Comparison of ENCODE assay signal across 8 mouse cellular contexts in the genomic region with DNA sequence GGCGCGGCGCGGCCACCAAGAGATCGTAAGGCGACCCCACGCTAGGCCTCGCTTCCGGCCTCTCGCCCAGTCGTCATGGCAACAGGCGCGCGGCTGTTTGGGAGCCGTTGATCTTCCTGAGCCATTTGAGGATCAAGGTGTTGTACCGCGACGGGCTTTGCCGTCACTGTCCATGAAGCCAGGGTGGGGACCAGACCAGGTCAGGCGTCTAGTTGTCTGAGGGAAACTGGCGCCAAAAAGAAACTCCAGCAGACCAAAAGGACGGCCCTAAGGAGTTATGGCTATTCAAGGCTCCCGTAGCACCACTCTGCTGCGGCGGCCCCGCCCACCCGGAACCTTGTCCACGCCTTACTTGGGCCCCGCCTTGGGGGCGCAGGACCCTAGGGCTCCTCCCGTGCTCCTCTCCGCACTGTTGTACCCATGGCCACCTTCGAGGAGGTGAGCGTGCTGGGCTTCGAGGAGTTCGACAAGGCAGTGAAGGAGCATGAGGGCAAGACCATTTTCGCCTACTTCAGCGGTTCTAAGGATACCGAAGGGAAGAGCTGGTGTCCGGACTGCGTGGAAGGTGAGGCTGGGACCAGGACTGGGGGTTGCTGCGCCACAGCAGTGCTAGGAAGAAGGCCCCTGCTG. TPM values are rescaled to one million over a fixed set of nuclear protein-coding genes. Genes with fewer than 3 reads are reported as not detected.
A peak's percentile ranks its signal among the peaks of the same experiment; 100 is the strongest.
DNase-seq lines count a peak whose midpoint lies in the region; ATAC-seq and TF ChIP-seq lines count a peak whose summit lies in the region.

A gene (minus strand): TSS at position 256 of the 630 bp plus-strand sequence.
A gene (plus strand): TSS at position 344 of the 630 bp plus-strand sequence.

- no peaks in the 10 kb centered on the region for H3K27me3 ChIP-seq in ES-Bruce4 (ENCODE audit: control insufficient read depth, insufficient read depth, low read length, poor library complexity, severe bottlenecking)
- H3K27me3 ChIP-seq in forebrain, embryonic 12.5 days: no peaks in the 10 kb centered on the region
- no peaks in the 10 kb centered on the region for H3K27me3 ChIP-seq in heart, postnatal 0 days (ENCODE audit: control insufficient read depth, insufficient read depth, low read length)
- no peaks in the 10 kb centered on the region for H3K27me3 ChIP-seq in liver, embryonic 15.5 days
- no peaks in the 10 kb centered on the region for H3K27me3 ChIP-seq in neural tube, embryonic 11.5 days (ENCODE audit: control insufficient read depth, insufficient read depth, low read length)
- H3K27me3 ChIP-seq in stomach, embryonic 16.5 days (ENCODE audit: control insufficient read depth, insufficient read depth, low read length): no peaks in the 10 kb centered on the region

- ATAC-seq in forebrain, embryonic 12.5 days (ENCODE audit: low FRiP score): peak; percentile 92
- ATAC-seq in heart, postnatal 0 days (ENCODE audit: insufficient read depth, low read depth): peak; percentile 90
- peak; percentile 91 for ATAC-seq in liver, embryonic 15.5 days (ENCODE audit: insufficient read depth)
- ATAC-seq in neural tube, embryonic 11.5 days (ENCODE audit: insufficient read depth, low FRiP score, low TSS enrichment): peak; percentile 92
- ATAC-seq in stomach, embryonic 16.5 days (ENCODE audit: insufficient read depth, low FRiP score): peak; percentile 94

- no peaks in the 10 kb centered on the region for H3K4me1 ChIP-seq in ES-Bruce4 (ENCODE audit: control insufficient read depth, insufficient read depth, low read length)
- H3K4me1 ChIP-seq in forebrain, embryonic 12.5 days: peaks cover 42% of the 10 kb centered on the region
- peaks cover 13% of the 10 kb centered on the region for H3K4me1 ChIP-seq in heart, postnatal 0 days (ENCODE audit: control insufficient read depth, insufficient read depth)
- H3K4me1 ChIP-seq in liver, embryonic 15.5 days (replicated peaks): peaks cover 27% of the 10 kb centered on the region
- H3K4me1 ChIP-seq in neural tube, embryonic 11.5 days (ENCODE audit: control insufficient read depth, insufficient read depth, low read length): peaks cover 13% of the 10 kb centered on the region
- H3K4me1 ChIP-seq in stomach, embryonic 16.5 days (ENCODE audit: control insufficient read depth, insufficient read depth, low read length): peaks cover 8% of the 10 kb centered on the region

- H3K9ac ChIP-seq in ES-Bruce4 (ENCODE audit: low read depth, poor library complexity, severe bottlenecking): peak within 1 kb of the TSS; percentile 76
- peak within 1 kb of the TSS; percentile 88 for H3K9ac ChIP-seq in forebrain, embryonic 12.5 days
- peak within 1 kb of the TSS; percentile 76 for H3K9ac ChIP-seq in heart, postnatal 0 days (replicated peaks; ENCODE audit: low read depth, low read length)
- peak within 1 kb of the TSS; percentile 78 for H3K9ac ChIP-seq in liver, embryonic 15.5 days
- H3K9ac ChIP-seq in neural tube, embryonic 11.5 days (ENCODE audit: low read length): peak within 1 kb of the TSS; percentile 78
- H3K9ac ChIP-seq in stomach, embryonic 16.5 days (ENCODE audit: low read length): peak within 1 kb of the TSS; percentile 83

- peak; percentile 76 for DNase-seq in c-Kit-positive CD71-positive TER-119-positive erythroid progenitor cells, embryonic 14.5 days (ENCODE audit: low spot score)
- DNase-seq in heart, postnatal 0 days (ENCODE audit: low spot score): peak; percentile 84
- DNase-seq in kidney, postnatal 36 days: peak; percentile 92 to 96
- DNase-seq in neural tube, embryonic 11.5 days (ENCODE audit: low spot score): peak; percentile 89

- H3K4me2 ChIP-seq in forebrain, embryonic 12.5 days: peak within 1 kb of the TSS; percentile 94
- peak within 1 kb of the TSS; percentile 91 for H3K4me2 ChIP-seq in heart, postnatal 0 days (ENCODE audit: low read depth, low read length)
- peak within 1 kb of the TSS; percentile 94 for H3K4me2 ChIP-seq in liver, embryonic 15.5 days
- H3K4me2 ChIP-seq in neural tube, embryonic 11.5 days (ENCODE audit: low read depth): peak within 1 kb of the TSS; percentile 51
- H3K4me2 ChIP-seq in stomach, embryonic 16.5 days (ENCODE audit: low read depth, low read length): peak within 1 kb of the TSS; percentile 89

- H3K4me3 ChIP-seq in ES-Bruce4 (ENCODE audit: low read depth, low read length): peak within 1 kb of the TSS; percentile 90
- peak within 1 kb of the TSS; percentile 87 for H3K4me3 ChIP-seq in forebrain, embryonic 12.5 days (replicated peaks)
- H3K4me3 ChIP-seq in heart, postnatal 0 days (ENCODE audit: low read depth, low read length): peak within 1 kb of the TSS; percentile 81
- H3K4me3 ChIP-seq in liver, embryonic 15.5 days (replicated peaks): peak within 1 kb of the TSS; percentile 80
- H3K4me3 ChIP-seq in neural tube, embryonic 11.5 days (ENCODE audit: low read depth, low read length): peak within 1 kb of the TSS; percentile 87
- peak within 1 kb of the TSS; percentile 89 for H3K4me3 ChIP-seq in stomach, embryonic 16.5 days (replicated peaks; ENCODE audit: low read length)

- TF ChIP-seq EP300 in ES-Bruce4 (IDR thresholded peaks at IDR 0.05; ENCODE audit: insufficient read depth, low read depth, low read length): 0 out of 2 replicates have a peak, but pooled peaks have one; percentile 7
- TF ChIP-seq EP300 in heart, postnatal 0 days (IDR thresholded peaks at IDR 0.05; ENCODE audit: low read depth): no peak

- WGBS in forebrain, embryonic 12.5 days: under 1% methylated on average over 42 of the region's 42 CpGs
- WGBS in heart, postnatal 0 days: under 1% methylated on average over 42 of the region's 42 CpGs
- WGBS in liver, embryonic 15.5 days (ENCODE audit: insufficient replicate concordance): under 1% methylated on average over 42 of the region's 42 CpGs
- 0% methylated on average over 42 of the region's 42 CpGs for WGBS in neural tube, embryonic 11.5 days
- under 1% methylated on average over 42 of the region's 42 CpGs for WGBS in stomach, embryonic 16.5 days

- peak; percentile 89 for TF ChIP-seq POLR2A in ES-Bruce4 (IDR thresholded peaks at IDR 0.05; ENCODE audit: insufficient read depth, low read length)

- no peaks in the 10 kb centered on the region for H3K9me3 ChIP-seq in ES-Bruce4 (replicated peaks; ENCODE audit: control insufficient read depth, insufficient read depth, low read length, poor library complexity, severe bottlenecking)
- no peaks in the 10 kb centered on the region for H3K9me3 ChIP-seq in forebrain, embryonic 12.5 days
- no peaks in the 10 kb centered on the region for H3K9me3 ChIP-seq in heart, postnatal 0 days (replicated peaks; ENCODE audit: control insufficient read depth, low read length)
- no peaks in the 10 kb centered on the region for H3K9me3 ChIP-seq in liver, embryonic 15.5 days (replicated peaks)
- no peaks in the 10 kb centered on the region for H3K9me3 ChIP-seq in neural tube, embryonic 11.5 days (ENCODE audit: control insufficient read depth, low read length)
- H3K9me3 ChIP-seq in stomach, embryonic 16.5 days (replicated peaks; ENCODE audit: control insufficient read depth, low read length): no peaks in the 10 kb centered on the region

- H3K36me3 ChIP-seq in ES-Bruce4 (ENCODE audit: control insufficient read depth, insufficient read depth, low read length, poor library complexity, severe bottlenecking): peaks cover 11% of the 10 kb centered on the region
- H3K36me3 ChIP-seq in forebrain, embryonic 12.5 days (replicated peaks): peaks cover 28% of the 10 kb centered on the region
- peaks cover 25% of the 10 kb centered on the region for H3K36me3 ChIP-seq in heart, postnatal 0 days (replicated peaks; ENCODE audit: control insufficient read depth, insufficient read depth, low read length)
- peaks cover 30% of the 10 kb centered on the region for H3K36me3 ChIP-seq in liver, embryonic 15.5 days (replicated peaks)
- 0 out of 2 replicates have a peak, but pooled peaks cover 2% of the 10 kb centered on the region for H3K36me3 ChIP-seq in neural tube, embryonic 11.5 days (ENCODE audit: control insufficient read depth, insufficient read depth, low read length)
- H3K36me3 ChIP-seq in stomach, embryonic 16.5 days (ENCODE audit: control insufficient read depth, insufficient read depth, low read length): peaks cover 10% of the 10 kb centered on the region; the same call in 1 of the 2 replicates

- no peak for TF ChIP-seq CTCF in ES-Bruce4 (IDR thresholded peaks at IDR 0.05; ENCODE audit: low read depth, low read length)
- TF ChIP-seq CTCF in heart, postnatal 0 days (IDR thresholded peaks at IDR 0.05; ENCODE audit: low read depth): no peak

- H3K27ac ChIP-seq in ES-Bruce4 (ENCODE audit: insufficient read depth, low read length): peak within 1 kb of the TSS; percentile 73
- peak within 1 kb of the TSS; percentile 71 for H3K27ac ChIP-seq in forebrain, embryonic 12.5 days
- H3K27ac ChIP-seq in heart, postnatal 0 days (ENCODE audit: low read depth): peak within 1 kb of the TSS; percentile 40
- H3K27ac ChIP-seq in liver, embryonic 15.5 days (replicated peaks): peak within 1 kb of the TSS; percentile 58
- H3K27ac ChIP-seq in neural tube, embryonic 11.5 days (ENCODE audit: low read depth, low read length): peak within 1 kb of the TSS; percentile 15; the same call in 1 of the 2 replicates
- H3K27ac ChIP-seq in stomach, embryonic 16.5 days (ENCODE audit: low read length): peak within 1 kb of the TSS; percentile 70

RNA-seq across cellular contexts. Expression of the first gene that starts in this region (rescaled TPM):
- polyA plus RNA-seq in ES-Bruce4 (2011; ENCODE audit: insufficient read depth, insufficient read length, low read depth, missing spikeins): 14.5 and 16.0 TPM in 2 replicates
- polyA plus RNA-seq in forebrain, embryonic 12.5 days (2016; fragmentation: Nextera tagmentation; extraction: Ambion mirVana): 20.8 and 25.7 TPM in 2 replicates
- 5.5 TPM in 2 replicates for total RNA-seq in heart, postnatal 0 days (2014; rRNA removed; ENCODE audit: low replicate concordance)
- polyA plus RNA-seq in heart, postnatal 0 days (2015; fragmentation: Nextera tagmentation; extraction: Ambion mirVana): 4.4 and 4.5 TPM in 2 replicates
- polyA plus RNA-seq in liver, embryonic 15.5 days (2015; fragmentation: Nextera tagmentation; extraction: Ambion mirVana): 2.2 and 2.9 TPM in 2 replicates
- polyA plus RNA-seq in neural tube, embryonic 11.5 days (2014; fragmentation: Nextera tagmentation; extraction: Ambion mirVana): 14.5 and 15.6 TPM in 2 replicates
- polyA plus RNA-seq in stomach, embryonic 16.5 days (2015; fragmentation: Nextera tagmentation; extraction: Ambion mirVana): 9.4 TPM in 2 replicates

RNA-seq across cellular contexts. Expression of the second gene that starts in this region (rescaled TPM):
- 101 and 110 TPM in 2 replicates for polyA plus RNA-seq in ES-Bruce4 (2011; ENCODE audit: insufficient read depth, insufficient read length, low read depth, missing spikeins)
- 139 and 143 TPM in 2 replicates for polyA plus RNA-seq in forebrain, embryonic 12.5 days (2016; fragmentation: Nextera tagmentation; extraction: Ambion mirVana)
- total RNA-seq in heart, postnatal 0 days (2014; rRNA removed; ENCODE audit: low replicate concordance): 62.9 and 75.4 TPM in 2 replicates
- 151 and 155 TPM in 2 replicates for polyA plus RNA-seq in heart, postnatal 0 days (2015; fragmentation: Nextera tagmentation; extraction: Ambion mirVana)
- polyA plus RNA-seq in liver, embryonic 15.5 days (2015; fragmentation: Nextera tagmentation; extraction: Ambion mirVana): 67.1 and 69.1 TPM in 2 replicates
- polyA plus RNA-seq in neural tube, embryonic 11.5 days (2014; fragmentation: Nextera tagmentation; extraction: Ambion mirVana): 163 and 169 TPM in 2 replicates
- polyA plus RNA-seq in stomach, embryonic 16.5 days (2015; fragmentation: Nextera tagmentation; extraction: Ambion mirVana): 234 and 235 TPM in 2 replicates

Comparison
In these comparisons a context has a peak if more than half of its experiments do, and no peak if none do; other contexts are left out.
1. Peak in every context shown above with its lines: DNase-seq, ATAC-seq, H3K4me3 ChIP-seq and H3K27ac ChIP-seq.
2. H3K27ac ChIP-seq: peak in every context shown above with its lines; median percentile 73 in ES-Bruce4; 71 in forebrain, embryonic 12.5 days; 70 in stomach, embryonic 16.5 days; 58 in liver, embryonic 15.5 days; 40 in heart, postnatal 0 days; 15 in neural tube, embryonic 11.5 days.